Mouse (Mus musculus): ENCODE measurements around the gene Antxr1. TPM values are rescaled to one million over a fixed set of nuclear protein-coding genes. Genes with fewer than 3 reads are reported as not detected.

Antxr1 gene
- polyA plus RNA-seq, 1 experiment from 2014 or later, result 10.3 TPM

- no peak for DNase-seq (ENCODE audit: low spot score)
- H3K4me2 ChIP-seq (ENCODE audit: low read depth, low read length), result no peak overlapping the region
- H3K27me3 ChIP-seq (ENCODE audit: control insufficient read depth, insufficient read depth, low read length), result no peaks in the 10 kb centered on the region
- H3K27ac ChIP-seq (replicated peaks; ENCODE audit: low read depth, low read length), result no peak overlapping the region
- no peak overlapping the region for H3K4me3 ChIP-seq (ENCODE audit: low read depth, low read length)
- no peak overlapping the region for H3K9ac ChIP-seq (replicated peaks; ENCODE audit: low read length)
- ATAC-seq (replicated peaks; ENCODE audit: insufficient number of reproducible peaks, low FRiP score, low TSS enrichment, low read depth), result no peak
- WGBS, result 84% methylated on average over 4 of the region's 4 CpGs
- H3K9me3 ChIP-seq (replicated peaks; ENCODE audit: control insufficient read depth, low read length), result no peaks in the 10 kb centered on the region
- H3K36me3 ChIP-seq (replicated peaks; ENCODE audit: control insufficient read depth, insufficient read depth, low read depth, low read length), result no peaks in the 10 kb centered on the region; the same call in 1 of the 2 replicates
- no peaks in the 10 kb centered on the region for H3K4me1 ChIP-seq (ENCODE audit: control insufficient read depth, insufficient read depth, low read length)
Observed at GRCm38 (mm10) chr6:87312761-87313160, 22.9 kb downstream of the Antxr1 start.

- DNase-seq (ENCODE audit: low spot score), result no peak
- H3K27ac ChIP-seq (replicated peaks; ENCODE audit: low read depth, low read length), result no peak overlapping the region
- no peak overlapping the region for H3K4me3 ChIP-seq (ENCODE audit: low read depth, low read length)
- H3K9ac ChIP-seq (replicated peaks; ENCODE audit: low read length), result no peak overlapping the region
- no peaks in the 10 kb centered on the region; the same call in 1 of the 2 replicates for H3K36me3 ChIP-seq (replicated peaks; ENCODE audit: control insufficient read depth, insufficient read depth, low read depth, low read length)
- H3K4me1 ChIP-seq (ENCODE audit: control insufficient read depth, insufficient read depth, low read length), result no peaks in the 10 kb centered on the region
- WGBS, result 90% methylated on average over 8 of the region's 8 CpGs
- ATAC-seq (replicated peaks; ENCODE audit: insufficient number of reproducible peaks, low FRiP score, low TSS enrichment, low read depth), result no peak
- H3K4me2 ChIP-seq (ENCODE audit: low read depth, low read length), result no peak overlapping the region
- no peaks in the 10 kb centered on the region for H3K9me3 ChIP-seq (replicated peaks; ENCODE audit: control insufficient read depth, low read length)
- H3K27me3 ChIP-seq (ENCODE audit: control insufficient read depth, insufficient read depth, low read length), result no peaks in the 10 kb centered on the region
Observed at GRCm38 (mm10) chr6:87304486-87304885, 31.1 kb downstream of the Antxr1 start.

GRCm38 (mm10) chr6:87302746-87303145, 32.9 kb downstream of the Antxr1 start:
- Histone ChIP-seq H3K9ac (replicated peaks; ENCODE audit: low read length) (no peak overlapping the region), H3K4me1 (ENCODE audit: control insufficient read depth, insufficient read depth, low read length) (no peaks in the 10 kb centered on the region), H3K36me3 (replicated peaks; ENCODE audit: control insufficient read depth, insufficient read depth, low read depth, low read length) (no peaks in the 10 kb centered on the region), H3K27ac (replicated peaks; ENCODE audit: low read depth, low read length) (no peak overlapping the region), H3K4me2 (ENCODE audit: low read depth, low read length) (no peak overlapping the region), H3K4me3 (ENCODE audit: low read depth, low read length) (no peak overlapping the region), H3K27me3 (ENCODE audit: control insufficient read depth, insufficient read depth, low read length) (no peaks in the 10 kb centered on the region), H3K9me3 (replicated peaks; ENCODE audit: control insufficient read depth, low read length) (no peaks in the 10 kb centered on the region)
- WGBS, result 59% methylated on average over 5 of the region's 5 CpGs
- peak; percentile 33 for DNase-seq (ENCODE audit: low spot score)
- no peak for ATAC-seq (replicated peaks; ENCODE audit: insufficient number of reproducible peaks, low FRiP score, low TSS enrichment, low read depth)

- H3K9me3 ChIP-seq (replicated peaks; ENCODE audit: control insufficient read depth, low read length), result no peaks in the 10 kb centered on the region
- no peak overlapping the region for H3K4me3 ChIP-seq (ENCODE audit: low read depth, low read length)
- no peaks in the 10 kb centered on the region for H3K4me1 ChIP-seq (ENCODE audit: control insufficient read depth, insufficient read depth, low read length)
- DNase-seq (ENCODE audit: low spot score) (peak; percentile 29), ATAC-seq (replicated peaks; ENCODE audit: insufficient number of reproducible peaks, low FRiP score, low TSS enrichment, low read depth) (no peak)
- H3K36me3 ChIP-seq (replicated peaks; ENCODE audit: control insufficient read depth, insufficient read depth, low read depth, low read length), result no peaks in the 10 kb centered on the region
- H3K9ac ChIP-seq (replicated peaks; ENCODE audit: low read length), result no peak overlapping the region
- 46% methylated on average over 4 of the region's 4 CpGs for WGBS
- H3K27me3 ChIP-seq (ENCODE audit: control insufficient read depth, insufficient read depth, low read length), result no peaks in the 10 kb centered on the region
- no peak overlapping the region for H3K4me2 ChIP-seq (ENCODE audit: low read depth, low read length)
- no peak overlapping the region for H3K27ac ChIP-seq (replicated peaks; ENCODE audit: low read depth, low read length)
Observed at GRCm38 (mm10) chr6:87301991-87302390, 33.6 kb downstream of the Antxr1 start.

GRCm38 (mm10) chr6:87294904-87295303, 40.7 kb downstream of the Antxr1 start:
- no peak for ATAC-seq (replicated peaks; ENCODE audit: insufficient number of reproducible peaks, low FRiP score, low TSS enrichment, low read depth)
- Histone ChIP-seq H3K9me3 (replicated peaks; ENCODE audit: control insufficient read depth, low read length) (no peaks in the 10 kb centered on the region), H3K4me1 (ENCODE audit: control insufficient read depth, insufficient read depth, low read length) (no peaks in the 10 kb centered on the region), H3K36me3 (replicated peaks; ENCODE audit: control insufficient read depth, insufficient read depth, low read depth, low read length) (no peaks in the 10 kb centered on the region), H3K4me2 (ENCODE audit: low read depth, low read length) (no peak overlapping the region), H3K4me3 (ENCODE audit: low read depth, low read length) (no peak overlapping the region), H3K27me3 (ENCODE audit: control insufficient read depth, insufficient read depth, low read length) (no peaks in the 10 kb centered on the region), H3K27ac (replicated peaks; ENCODE audit: low read depth, low read length) (no peak overlapping the region), H3K9ac (replicated peaks; ENCODE audit: low read length) (no peak overlapping the region)
- WGBS, result 96% methylated on average over 3 of the region's 3 CpGs
- no peak for DNase-seq (ENCODE audit: low spot score)

- WGBS, result 81% methylated on average over 18 of the region's 18 CpGs
- H3K9me3 ChIP-seq (replicated peaks; ENCODE audit: control insufficient read depth, low read length), result no peaks in the 10 kb centered on the region
Observed at GRCm38 (mm10) chr6:87292911-87293851, 42.4 kb downstream of the Antxr1 start.

GRCm38 (mm10) chr6:87287251-87287650, 48.4 kb downstream of the Antxr1 start:
- 89% methylated on average over 6 of the region's 6 CpGs for WGBS
- H3K4me3 ChIP-seq (ENCODE audit: low read depth, low read length), result no peak overlapping the region
- H3K36me3 ChIP-seq (replicated peaks; ENCODE audit: control insufficient read depth, insufficient read depth, low read depth, low read length), result peaks cover 3% of the 10 kb centered on the region; the same call in 1 of the 2 replicates
- H3K4me1 ChIP-seq (ENCODE audit: control insufficient read depth, insufficient read depth, low read length), result no peaks in the 10 kb centered on the region
- no peak overlapping the region for H3K27ac ChIP-seq (replicated peaks; ENCODE audit: low read depth, low read length)
- no peak overlapping the region for H3K9ac ChIP-seq (replicated peaks; ENCODE audit: low read length)
- ATAC-seq (replicated peaks; ENCODE audit: insufficient number of reproducible peaks, low FRiP score, low TSS enrichment, low read depth), result no peak
- H3K27me3 ChIP-seq (ENCODE audit: control insufficient read depth, insufficient read depth, low read length), result no peaks in the 10 kb centered on the region
- no peaks in the 10 kb centered on the region for H3K9me3 ChIP-seq (replicated peaks; ENCODE audit: control insufficient read depth, low read length)
- no peak for DNase-seq (ENCODE audit: low spot score)
- no peak overlapping the region for H3K4me2 ChIP-seq (ENCODE audit: low read depth, low read length)

More at GRCm38 (mm10) chr6:87292911-87293851, 42.4 kb downstream of the Antxr1 start:
- H3K4me3 ChIP-seq (ENCODE audit: low read depth, low read length), result no peak overlapping the region
- H3K4me2 ChIP-seq (ENCODE audit: low read depth, low read length), result no peak overlapping the region
- no peak for DNase-seq (ENCODE audit: low spot score)
- no peaks in the 10 kb centered on the region for H3K27me3 ChIP-seq (ENCODE audit: control insufficient read depth, insufficient read depth, low read length)
- no peak overlapping the region for H3K9ac ChIP-seq (replicated peaks; ENCODE audit: low read length)
- H3K27ac ChIP-seq (replicated peaks; ENCODE audit: low read depth, low read length), result no peak overlapping the region
- no peak for ATAC-seq (replicated peaks; ENCODE audit: insufficient number of reproducible peaks, low FRiP score, low TSS enrichment, low read depth)
- H3K36me3 ChIP-seq (replicated peaks; ENCODE audit: control insufficient read depth, insufficient read depth, low read depth, low read length), result no peaks in the 10 kb centered on the region
- no peaks in the 10 kb centered on the region for H3K4me1 ChIP-seq (ENCODE audit: control insufficient read depth, insufficient read depth, low read length)

GRCm38 (mm10) chr6:87285365-87285749, 50.3 kb downstream of the Antxr1 start:
- H3K27ac ChIP-seq (replicated peaks; ENCODE audit: low read depth, low read length), result no peak overlapping the region
- no peak overlapping the region for H3K9ac ChIP-seq (replicated peaks; ENCODE audit: low read length)
- no peak overlapping the region for H3K4me3 ChIP-seq (ENCODE audit: low read depth, low read length)
- no peaks in the 10 kb centered on the region for H3K27me3 ChIP-seq (ENCODE audit: control insufficient read depth, insufficient read depth, low read length)
- H3K9me3 ChIP-seq (replicated peaks; ENCODE audit: control insufficient read depth, low read length), result no peaks in the 10 kb centered on the region
- no peak overlapping the region for H3K4me2 ChIP-seq (ENCODE audit: low read depth, low read length)
- 83% methylated on average over 7 of the region's 7 CpGs for WGBS
- peaks cover 3% of the 10 kb centered on the region; the same call in 1 of the 2 replicates for H3K36me3 ChIP-seq (replicated peaks; ENCODE audit: control insufficient read depth, insufficient read depth, low read depth, low read length)
- ATAC-seq (replicated peaks; ENCODE audit: insufficient number of reproducible peaks, low FRiP score, low TSS enrichment, low read depth) (no peak), DNase-seq (ENCODE audit: low spot score) (no peak)
- H3K4me1 ChIP-seq (ENCODE audit: control insufficient read depth, insufficient read depth, low read length), result no peaks in the 10 kb centered on the region

All from embryonic facial prominence, embryonic 11.5 days (tissue).